Mouse (Mus musculus) bone marrow macrophage, adult 2 months (primary cell): ENCODE results near the gene Zar1l. TPM values are rescaled to one million over a fixed set of nuclear protein-coding genes. Genes with fewer than 3 reads are reported as not detected.
"Not testable (repeated sequence)": the region's sequence is repeated elsewhere in the genome, so short reads cannot be mapped to it uniquely, and the experiment has no call there.

ENCODE experiments used
- H3K27ac ChIP-seq: 2 replicates; pipeline ENCODE4 v1.5.1; 2012; ENCODE audit warnings: low read depth, low read length; ENCODE audit not compliant: insufficient read depth
- H3K4me1 ChIP-seq: 2 replicates; pipeline ENCODE4 v1.6.1; 2012; ENCODE audit warnings: low read length; ENCODE audit not compliant: control insufficient read depth, insufficient read depth
- H3K4me3 ChIP-seq: 2 replicates; pipeline ENCODE4 v1.5.1; 2012; ENCODE audit warnings: mild to moderate bottlenecking, low read length, moderate library complexity; ENCODE audit not compliant: insufficient read depth
- CTCF ChIP-seq: IDR thresholded peaks from 2 replicates; pipeline ENCODE4 v1.5.1; 2012; ENCODE audit warnings: low read depth, mild to moderate bottlenecking, low read length, moderate library complexity
- POLR2A ChIP-seq: IDR thresholded peaks from 2 replicates; pipeline ENCODE4 v1.6.1; 2012; ENCODE audit warnings: mild to moderate bottlenecking, low read depth, low read length, borderline replicate concordance
- polyA plus RNA-seq: library from polyadenylated mRNA; stranded (reverse); fragments of >200 nt; gene quantifications from 2 replicates; pipeline ENCODE4 v1.2.4, GENCODE M21; 2012; ENCODE audit not compliant: missing spikeins, insufficient read depth, insufficient read length

Zar1l gene
- polyA plus RNA-seq, 1 experiment, result not detected

DNA sequence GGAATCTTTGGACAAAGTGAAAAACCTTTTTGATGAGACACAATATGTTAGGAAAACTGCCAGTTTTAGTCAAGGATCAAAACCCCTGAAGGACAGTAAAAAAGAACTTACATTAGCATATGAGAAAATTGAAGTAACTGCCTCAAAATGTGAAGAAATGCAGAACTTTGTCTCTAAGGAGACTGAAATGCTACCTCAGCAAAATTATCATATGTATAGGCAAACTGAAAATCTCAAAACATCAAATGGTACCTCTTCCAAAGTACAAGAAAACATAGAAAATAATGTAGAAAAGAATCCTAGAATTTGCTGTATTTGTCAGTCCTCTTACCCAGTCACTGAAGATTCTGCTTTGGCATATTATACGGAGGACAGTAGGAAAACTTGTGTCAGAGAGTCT lies 23.3 kb upstream of the Zar1l start:
- Histone ChIP-seq H3K4me1 (no peaks in the 10 kb centered on the region), H3K4me3 (no peak overlapping the region), H3K27ac (no peak overlapping the region)
- TF ChIP-seq POLR2A (no peak), CTCF (no peak)

DNA sequence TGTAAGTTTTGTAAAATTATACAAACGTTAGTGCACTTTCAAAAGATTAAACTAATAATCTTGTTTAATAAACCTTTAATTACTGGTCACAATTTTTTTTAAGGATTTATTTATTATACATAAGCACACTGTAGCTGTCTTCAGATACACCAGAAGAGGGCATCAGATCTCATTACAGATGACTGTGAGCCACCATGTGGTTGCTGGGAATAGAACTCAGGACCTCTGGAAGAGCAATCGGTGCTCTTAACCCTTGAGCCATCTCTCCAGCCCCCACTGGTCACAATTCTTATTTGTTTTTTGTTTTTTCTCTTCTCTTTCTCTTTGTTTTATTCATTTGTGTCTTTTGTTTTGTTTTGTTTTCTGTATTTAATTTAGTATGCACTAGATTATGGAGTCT lies 7.3 kb upstream of the Zar1l start:
- Histone ChIP-seq H3K4me1 (peaks cover 6% of the 10 kb centered on the region), H3K27ac (no peak overlapping the region), H3K4me3 (no peak overlapping the region)
- no peak for TF ChIP-seq POLR2A
- TF ChIP-seq CTCF, result no peak

- peaks cover 6% of the 10 kb centered on the region for H3K4me1 ChIP-seq
- no peak overlapping the region for H3K27ac ChIP-seq
- H3K4me3 ChIP-seq, result peak overlapping the region; percentile 64
- TF ChIP-seq CTCF, result no peak
- TF ChIP-seq POLR2A, result no peak
These were observed 4.9 kb upstream of the Zar1l start for GRCm38 (mm10) chr5:150522867-150523234.

- peaks cover 6% of the 10 kb centered on the region for H3K4me1 ChIP-seq
- TF ChIP-seq CTCF, result no peak
- no peak for TF ChIP-seq POLR2A
- peak within 1 kb of the TSS; percentile 25 for H3K27ac ChIP-seq
- H3K4me3 ChIP-seq, result peak within 1 kb of the TSS; percentile 64
These were observed 4.2 kb upstream of the Zar1l start, which contains the start of gene Brca2 for GRCm38 (mm10) chr5:150521937-150522866. Brca2 (plus strand) TSS chr5:150522630.

DNA sequence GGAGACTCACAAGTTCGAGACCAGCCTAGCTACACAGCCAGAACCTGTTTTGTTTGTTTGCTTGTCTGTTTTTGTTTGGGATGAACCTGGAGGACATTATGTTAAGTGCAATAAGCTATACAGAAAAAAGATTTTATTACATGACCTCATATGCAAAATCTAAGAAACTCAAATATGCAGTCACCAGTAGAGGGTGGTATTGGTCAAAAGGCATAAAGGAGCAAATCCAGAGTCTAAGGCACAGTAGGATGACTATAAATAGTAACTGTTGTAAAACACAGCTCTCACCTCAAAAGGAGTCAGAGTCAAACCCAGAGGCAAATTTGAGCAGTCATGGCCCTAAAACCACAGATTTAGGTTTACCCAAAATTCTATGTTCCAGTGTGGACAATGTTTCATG lies 1.6 kb upstream of the Zar1l start:
- Histone ChIP-seq H3K4me1 (peaks cover 6% of the 10 kb centered on the region), H3K27ac (no peak overlapping the region), H3K4me3 (no peak overlapping the region)
- TF ChIP-seq POLR2A (no peak), CTCF (no peak)

DNA sequence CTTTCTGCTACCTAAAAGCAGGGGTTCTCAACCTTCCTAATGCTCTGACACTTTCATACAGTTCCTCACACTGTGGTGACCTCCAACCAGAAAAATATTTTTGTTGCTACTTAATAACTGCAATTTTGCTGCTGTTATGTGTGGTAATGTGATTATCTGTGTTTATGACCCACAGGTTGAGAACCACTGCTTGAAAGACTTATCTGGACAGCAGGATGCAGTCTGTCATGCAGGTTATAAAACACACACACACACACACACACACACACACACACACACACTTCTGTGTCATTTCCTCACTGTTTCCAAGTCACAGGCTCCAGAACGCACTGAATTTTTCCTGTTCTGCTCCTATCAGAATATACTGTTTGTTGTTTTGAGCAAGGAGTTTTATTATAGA lies 3.9 kb downstream of the Zar1l start:
- Histone ChIP-seq H3K4me3 (no peak overlapping the region), H3K4me1 (no peaks in the 10 kb centered on the region), H3K27ac (no peak overlapping the region)
- TF ChIP-seq CTCF, result no peak
- no peak for TF ChIP-seq POLR2A

DNA sequence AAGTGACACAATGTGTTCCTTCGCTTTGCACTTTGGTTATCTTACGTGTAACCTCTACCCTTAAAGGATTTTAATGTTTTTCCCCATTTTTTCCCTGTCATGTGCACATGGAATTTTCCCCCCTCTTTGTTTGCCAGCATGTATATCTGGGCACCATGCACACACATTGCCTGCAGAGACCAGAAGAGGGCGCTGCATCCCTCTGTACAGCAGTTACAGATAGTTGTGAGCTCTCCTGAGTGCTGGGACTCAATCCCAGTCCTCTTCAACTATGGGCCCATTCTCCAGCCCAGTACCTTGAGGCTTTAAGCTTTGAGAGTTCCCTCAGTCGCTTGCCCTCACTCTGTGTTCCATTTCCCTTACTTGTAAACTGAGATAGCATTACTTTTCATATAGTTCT lies 4.7 kb downstream of the Zar1l start:
- no peaks in the 10 kb centered on the region for H3K4me1 ChIP-seq
- no peak overlapping the region for H3K27ac ChIP-seq
- no peak overlapping the region for H3K4me3 ChIP-seq
- no peak for TF ChIP-seq POLR2A
- TF ChIP-seq CTCF, result no peak

- Histone ChIP-seq H3K4me1 (no peaks in the 10 kb centered on the region), H3K4me3 (no peak overlapping the region), H3K27ac (no peak overlapping the region)
- TF ChIP-seq CTCF (no peak), POLR2A (no peak)
These were observed 7.3 kb downstream of the Zar1l start for GRCm38 (mm10) chr5:150510451-150511225.

- TF ChIP-seq POLR2A (no peak), CTCF (peak; percentile 57; the same call in 1 of the 2 replicates)
- H3K4me3 ChIP-seq, result no peak overlapping the region
- peaks cover 5% of the 10 kb centered on the region for H3K4me1 ChIP-seq
- H3K27ac ChIP-seq, result no peak overlapping the region
These were observed 22.2 kb downstream of the Zar1l start for GRCm38 (mm10) chr5:150495792-150496191.

GRCm38 (mm10) chr5:150491573-150492173 lies 26.3 kb downstream of the Zar1l start:
- not testable (repeated sequence) for H3K4me1 ChIP-seq, H3K4me3 ChIP-seq, H3K27ac ChIP-seq
